Mouse (Mus musculus) testis, adult 2 months (tissue): Measurements from ENCODE around the gene Slc10a7. TPM values are rescaled to one million over a fixed set of nuclear protein-coding genes. Genes with fewer than 3 reads are reported as not detected.

Source experiments
- H3K27ac ChIP-seq: fragments of 200-500 bp; 2 replicates; pipeline ENCODE4 v1.5.1; 2012; ENCODE audit warnings: low read depth, low read length; ENCODE audit not compliant: control insufficient read depth, insufficient read depth
- H3K27me3 ChIP-seq: fragments of 200-500 bp; 2 replicates; pipeline ENCODE4 v1.6.1; 2012; ENCODE audit warnings: mild to moderate bottlenecking, low read length, moderate library complexity; ENCODE audit not compliant: control insufficient read depth, insufficient read depth
- H3K36me3 ChIP-seq: fragments of 200-500 bp; 2 replicates; pipeline ENCODE4 v1.6.1; 2012; ENCODE audit warnings: mild to moderate bottlenecking, low read length; ENCODE audit not compliant: control insufficient read depth, insufficient read depth
- H3K4me1 ChIP-seq: fragments of 200-500 bp; 2 replicates; pipeline ENCODE4 v1.6.1; 2012; ENCODE audit warnings: low read length; ENCODE audit not compliant: control insufficient read depth, insufficient read depth
- H3K4me3 ChIP-seq: fragments of 200-500 bp; 2 replicates; pipeline ENCODE4 v1.5.1; 2012; ENCODE audit warnings: low read depth, mild to moderate bottlenecking, low read length, moderate library complexity, mixed read lengths; ENCODE audit not compliant: control insufficient read depth
- CTCF ChIP-seq: fragments of 200-500 bp; IDR thresholded peaks from 2 replicates; pipeline ENCODE4 v1.5.1; 2012; ENCODE audit warnings: low read depth, mild to moderate bottlenecking, inconsistent platforms, low read length, moderate library complexity; ENCODE audit not compliant: control insufficient read depth, insufficient read depth, insufficient replicate concordance
- POLR2A ChIP-seq: fragments of 200-500 bp; IDR thresholded peaks from 2 replicates; pipeline ENCODE4 v1.6.1; 2012; ENCODE audit warnings: low read depth, mild to moderate bottlenecking, inconsistent platforms, low read length, moderate library complexity; ENCODE audit not compliant: control insufficient read depth
- polyA plus RNA-seq: library from polyadenylated mRNA; depleted of rRNA; stranded (reverse); fragments of >200 nt; gene quantifications from 2 replicates; pipeline ENCODE4 v1.2.3, GENCODE M21; 2012

The Slc10a7 gene
- polyA plus RNA-seq, 1 experiment = 10.8 TPM

GRCm38 (mm10) chr8:78598237-78598636, 89.1 kb downstream of the Slc10a7 start:
- TF ChIP-seq POLR2A (no peak), CTCF (no peak)
- Histone ChIP-seq H3K36me3 (no peaks in the 10 kb centered on the region), H3K4me1 (peaks cover 4% of the 10 kb centered on the region), H3K4me3 (no peak overlapping the region), H3K27me3 (no peaks in the 10 kb centered on the region), H3K27ac (no peak overlapping the region)

GRCm38 (mm10) chr8:78603084-78603483, 93.9 kb downstream of the Slc10a7 start:
- TF ChIP-seq CTCF = no peak
- TF ChIP-seq POLR2A = no peak
- no peaks in the 10 kb centered on the region for H3K4me1 ChIP-seq
- H3K27me3 ChIP-seq = no peaks in the 10 kb centered on the region
- no peaks in the 10 kb centered on the region for H3K36me3 ChIP-seq
- no peak overlapping the region for H3K27ac ChIP-seq
- H3K4me3 ChIP-seq = no peak overlapping the region

GRCm38 (mm10) chr8:78604426-78604825, 95.3 kb downstream of the Slc10a7 start:
- Histone ChIP-seq H3K4me3 (no peak overlapping the region), H3K36me3 (no peaks in the 10 kb centered on the region), H3K4me1 (no peaks in the 10 kb centered on the region), H3K27ac (no peak overlapping the region), H3K27me3 (no peaks in the 10 kb centered on the region)
- TF ChIP-seq POLR2A (no peak), CTCF (no peak)

GRCm38 (mm10) chr8:78609301-78609700, 100.2 kb downstream of the Slc10a7 start:
- Histone ChIP-seq H3K4me1 (no peaks in the 10 kb centered on the region), H3K27ac (no peak overlapping the region), H3K4me3 (no peak overlapping the region), H3K36me3 (no peaks in the 10 kb centered on the region), H3K27me3 (no peaks in the 10 kb centered on the region)
- TF ChIP-seq CTCF (no peak), POLR2A (no peak)

- H3K27me3 ChIP-seq = no peaks in the 10 kb centered on the region
- no peaks in the 10 kb centered on the region for H3K36me3 ChIP-seq
- TF ChIP-seq CTCF (no peak), POLR2A (no peak)
- H3K4me3 ChIP-seq = no peak overlapping the region
- no peaks in the 10 kb centered on the region for H3K4me1 ChIP-seq
- no peak overlapping the region for H3K27ac ChIP-seq
These were observed 101.9 kb downstream of the Slc10a7 start for GRCm38 (mm10) chr8:78611019-78611418.

GRCm38 (mm10) chr8:78622362-78622761, 113.2 kb downstream of the Slc10a7 start:
- Histone ChIP-seq H3K4me1 (no peaks in the 10 kb centered on the region), H3K36me3 (no peaks in the 10 kb centered on the region), H3K4me3 (no peak overlapping the region), H3K27me3 (no peaks in the 10 kb centered on the region), H3K27ac (no peak overlapping the region)
- TF ChIP-seq POLR2A (no peak), CTCF (no peak)

GRCm38 (mm10) chr8:78623972-78624371, 114.8 kb downstream of the Slc10a7 start:
- no peaks in the 10 kb centered on the region for H3K27me3 ChIP-seq
- no peaks in the 10 kb centered on the region for H3K36me3 ChIP-seq
- TF ChIP-seq POLR2A = no peak
- TF ChIP-seq CTCF = no peak
- H3K4me3 ChIP-seq = no peak overlapping the region
- no peaks in the 10 kb centered on the region for H3K4me1 ChIP-seq
- no peak overlapping the region for H3K27ac ChIP-seq

GRCm38 (mm10) chr8:78624738-78625442, 115.7 kb downstream of the Slc10a7 start:
- Histone ChIP-seq H3K27me3 (no peaks in the 10 kb centered on the region), H3K27ac (no peak overlapping the region), H3K4me3 (no peak overlapping the region), H3K4me1 (no peaks in the 10 kb centered on the region), H3K36me3 (no peaks in the 10 kb centered on the region)
- TF ChIP-seq POLR2A (no peak), CTCF (no peak)
